Mouse (Mus musculus): Measurements from ENCODE around the gene Ccdc149. TPM values are rescaled to one million over a fixed set of nuclear protein-coding genes. Genes with fewer than 3 reads are reported as not detected.

Gene Ccdc149
- polyA plus RNA-seq, 1 experiment from 2014 or later = 13.5 TPM

- Histone ChIP-seq H3K4me3 (replicated peaks; ENCODE audit: low read length) (no peak overlapping the region), H3K9ac (replicated peaks; ENCODE audit: low read depth, low read length) (no peak overlapping the region), H3K36me3 (ENCODE audit: control insufficient read depth, insufficient read depth) (no peaks in the 10 kb centered on the region), H3K27me3 (replicated peaks; ENCODE audit: control insufficient read depth, insufficient read depth, low read length) (no peaks in the 10 kb centered on the region), H3K4me2 (ENCODE audit: low read length) (no peak overlapping the region), H3K27ac (ENCODE audit: low read length) (no peak overlapping the region), H3K9me3 (ENCODE audit: control insufficient read depth, low read length) (no peaks in the 10 kb centered on the region), H3K4me1 (replicated peaks; ENCODE audit: control insufficient read depth, insufficient read depth, low read length) (no peaks in the 10 kb centered on the region)
- no peak for ATAC-seq
- 81% methylated on average over 6 of the region's 6 CpGs for WGBS
Observed at GRCm38 (mm10) chr5:52491496-52491895, 20.2 kb upstream of the Ccdc149 start.

GRCm38 (mm10) chr5:52487559-52488430 lies 16.5 kb upstream of the Ccdc149 start:
- H3K27ac ChIP-seq (ENCODE audit: low read length) = no peak overlapping the region
- no peak overlapping the region for H3K9ac ChIP-seq (replicated peaks; ENCODE audit: low read depth, low read length)
- H3K4me2 ChIP-seq (ENCODE audit: low read length) = no peak overlapping the region
- no peaks in the 10 kb centered on the region for H3K36me3 ChIP-seq (ENCODE audit: control insufficient read depth, insufficient read depth)
- ATAC-seq = no peak
- no peak overlapping the region for H3K4me3 ChIP-seq (replicated peaks; ENCODE audit: low read length)
- WGBS = 79% methylated on average over 13 of the region's 13 CpGs
- H3K27me3 ChIP-seq (replicated peaks; ENCODE audit: control insufficient read depth, insufficient read depth, low read length) = no peaks in the 10 kb centered on the region
- H3K9me3 ChIP-seq (ENCODE audit: control insufficient read depth, low read length) = no peaks in the 10 kb centered on the region
- H3K4me1 ChIP-seq (replicated peaks; ENCODE audit: control insufficient read depth, insufficient read depth, low read length) = no peaks in the 10 kb centered on the region

- ATAC-seq = peak; percentile 63
- H3K36me3 ChIP-seq (ENCODE audit: control insufficient read depth, insufficient read depth) = no peaks in the 10 kb centered on the region
- no peaks in the 10 kb centered on the region for H3K27me3 ChIP-seq (replicated peaks; ENCODE audit: control insufficient read depth, insufficient read depth, low read length)
- peak overlapping the region; percentile 69 for H3K4me2 ChIP-seq (ENCODE audit: low read length)
- 10% methylated on average over 7 of the region's 7 CpGs for WGBS
- H3K9me3 ChIP-seq (ENCODE audit: control insufficient read depth, low read length) = no peaks in the 10 kb centered on the region
- peaks cover 15% of the 10 kb centered on the region for H3K4me1 ChIP-seq (replicated peaks; ENCODE audit: control insufficient read depth, insufficient read depth, low read length)
- H3K4me3 ChIP-seq (replicated peaks; ENCODE audit: low read length) = peak overlapping the region; percentile 48
- 0 out of 2 replicates have a peak overlapping the region, but pooled peaks have one; percentile 8 for H3K27ac ChIP-seq (ENCODE audit: low read length)
- H3K9ac ChIP-seq (replicated peaks; ENCODE audit: low read depth, low read length) = peak overlapping the region; percentile 56
Observed at GRCm38 (mm10) chr5:52476826-52477225, 5.5 kb upstream of the Ccdc149 start.

- 0% methylated on average over 23 of the region's 23 CpGs for WGBS
- H3K27me3 ChIP-seq (replicated peaks; ENCODE audit: control insufficient read depth, insufficient read depth, low read length) = no peaks in the 10 kb centered on the region
- H3K9ac ChIP-seq (replicated peaks; ENCODE audit: low read depth, low read length) = peak overlapping the region; percentile 56
- H3K9me3 ChIP-seq (ENCODE audit: control insufficient read depth, low read length) = no peaks in the 10 kb centered on the region
- peak; percentile 86 for ATAC-seq
- H3K27ac ChIP-seq (ENCODE audit: low read length) = peak overlapping the region; percentile 8; the same call in 1 of the 2 replicates
- H3K4me1 ChIP-seq (replicated peaks; ENCODE audit: control insufficient read depth, insufficient read depth, low read length) = peaks cover 18% of the 10 kb centered on the region
- no peaks in the 10 kb centered on the region for H3K36me3 ChIP-seq (ENCODE audit: control insufficient read depth, insufficient read depth)
- H3K4me3 ChIP-seq (replicated peaks; ENCODE audit: low read length) = peak overlapping the region; percentile 48
- peak overlapping the region; percentile 69 for H3K4me2 ChIP-seq (ENCODE audit: low read length)
Observed at GRCm38 (mm10) chr5:52476292-52476701, 5.0 kb upstream of the Ccdc149 start.

GRCm38 (mm10) chr5:52473988-52474387 lies 2.7 kb upstream of the Ccdc149 start:
- no peaks in the 10 kb centered on the region for H3K36me3 ChIP-seq (ENCODE audit: control insufficient read depth, insufficient read depth)
- no peaks in the 10 kb centered on the region for H3K27me3 ChIP-seq (replicated peaks; ENCODE audit: control insufficient read depth, insufficient read depth, low read length)
- no peak overlapping the region for H3K4me3 ChIP-seq (replicated peaks; ENCODE audit: low read length)
- H3K4me1 ChIP-seq (replicated peaks; ENCODE audit: control insufficient read depth, insufficient read depth, low read length) = peaks cover 25% of the 10 kb centered on the region
- 88% methylated on average over 7 of the region's 7 CpGs for WGBS
- no peak overlapping the region for H3K9ac ChIP-seq (replicated peaks; ENCODE audit: low read depth, low read length)
- no peak for ATAC-seq
- no peak overlapping the region for H3K4me2 ChIP-seq (ENCODE audit: low read length)
- no peak overlapping the region for H3K27ac ChIP-seq (ENCODE audit: low read length)
- H3K9me3 ChIP-seq (ENCODE audit: control insufficient read depth, low read length) = no peaks in the 10 kb centered on the region

GRCm38 (mm10) chr5:52470551-52470950 lies 770 bp downstream of the Ccdc149 start:
- Histone ChIP-seq H3K9ac (replicated peaks; ENCODE audit: low read depth, low read length) (peak overlapping the region; percentile 90), H3K4me1 (replicated peaks; ENCODE audit: control insufficient read depth, insufficient read depth, low read length) (peaks cover 10% of the 10 kb centered on the region), H3K27me3 (replicated peaks; ENCODE audit: control insufficient read depth, insufficient read depth, low read length) (no peaks in the 10 kb centered on the region), H3K27ac (ENCODE audit: low read length) (peak overlapping the region; percentile 76; the same call in 1 of the 2 replicates), H3K4me2 (ENCODE audit: low read length) (peak overlapping the region; percentile 82), H3K36me3 (ENCODE audit: control insufficient read depth, insufficient read depth) (no peaks in the 10 kb centered on the region), H3K9me3 (ENCODE audit: control insufficient read depth, low read length) (no peaks in the 10 kb centered on the region), H3K4me3 (replicated peaks; ENCODE audit: low read length) (peak overlapping the region; percentile 64)
- WGBS = 51% methylated on average over 5 of the region's 5 CpGs
- peak; percentile 26; the same call in 1 of the 2 replicates for ATAC-seq

GRCm38 (mm10) chr5:52467841-52468240 lies 3.5 kb downstream of the Ccdc149 start:
- ATAC-seq = no peak
- Histone ChIP-seq H3K9ac (replicated peaks; ENCODE audit: low read depth, low read length) (no peak overlapping the region), H3K4me2 (ENCODE audit: low read length) (no peak overlapping the region), H3K4me1 (replicated peaks; ENCODE audit: control insufficient read depth, insufficient read depth, low read length) (peaks cover 10% of the 10 kb centered on the region), H3K27me3 (replicated peaks; ENCODE audit: control insufficient read depth, insufficient read depth, low read length) (no peaks in the 10 kb centered on the region), H3K9me3 (ENCODE audit: control insufficient read depth, low read length) (no peaks in the 10 kb centered on the region), H3K36me3 (ENCODE audit: control insufficient read depth, insufficient read depth) (no peaks in the 10 kb centered on the region), H3K27ac (ENCODE audit: low read length) (no peak overlapping the region), H3K4me3 (replicated peaks; ENCODE audit: low read length) (no peak overlapping the region)
- WGBS = 91% methylated on average over 3 of the region's 3 CpGs

GRCm38 (mm10) chr5:52462447-52462846 lies 8.9 kb downstream of the Ccdc149 start:
- Histone ChIP-seq H3K4me3 (replicated peaks; ENCODE audit: low read length) (no peak overlapping the region), H3K4me2 (ENCODE audit: low read length) (no peak overlapping the region), H3K9me3 (ENCODE audit: control insufficient read depth, low read length) (no peaks in the 10 kb centered on the region), H3K27me3 (replicated peaks; ENCODE audit: control insufficient read depth, insufficient read depth, low read length) (no peaks in the 10 kb centered on the region), H3K27ac (ENCODE audit: low read length) (no peak overlapping the region), H3K36me3 (ENCODE audit: control insufficient read depth, insufficient read depth) (no peaks in the 10 kb centered on the region), H3K9ac (replicated peaks; ENCODE audit: low read depth, low read length) (no peak overlapping the region), H3K4me1 (replicated peaks; ENCODE audit: control insufficient read depth, insufficient read depth, low read length) (no peaks in the 10 kb centered on the region; the same call in 1 of the 2 replicates)
- no peak for ATAC-seq
- 82% methylated on average over 2 of the region's 2 CpGs for WGBS

- no peak overlapping the region for H3K9ac ChIP-seq (replicated peaks; ENCODE audit: low read depth, low read length)
- H3K4me3 ChIP-seq (replicated peaks; ENCODE audit: low read length) = no peak overlapping the region
- H3K27me3 ChIP-seq (replicated peaks; ENCODE audit: control insufficient read depth, insufficient read depth, low read length) = no peaks in the 10 kb centered on the region
- no peaks in the 10 kb centered on the region for H3K36me3 ChIP-seq (ENCODE audit: control insufficient read depth, insufficient read depth)
- ATAC-seq = no peak
- H3K4me2 ChIP-seq (ENCODE audit: low read length) = no peak overlapping the region
- H3K27ac ChIP-seq (ENCODE audit: low read length) = no peak overlapping the region
- peaks cover 6% of the 10 kb centered on the region; the same call in 1 of the 2 replicates for H3K4me1 ChIP-seq (replicated peaks; ENCODE audit: control insufficient read depth, insufficient read depth, low read length)
- H3K9me3 ChIP-seq (ENCODE audit: control insufficient read depth, low read length) = no peaks in the 10 kb centered on the region
- 79% methylated on average over 6 of the region's 6 CpGs for WGBS
Observed at GRCm38 (mm10) chr5:52461434-52462124, 9.7 kb downstream of the Ccdc149 start.
